Mouse (Mus musculus) ES-E14 (cell line): ENCODE results near the gene Fbln7. TPM values are rescaled to one million over a fixed set of nuclear protein-coding genes. Genes with fewer than 3 reads are reported as not detected.

Source experiments
- DNase-seq: peaks from one replicate; pipeline ENCODE4 v3.0.0-alpha.2; 2013; ENCODE audit warnings: low read depth, low spot score
- H3K27ac ChIP-seq: 2 replicates; pipeline ENCODE4 v1.5.1; 2012; ENCODE audit warnings: low read depth, mild to moderate bottlenecking, low read length, moderate library complexity, mixed read lengths; ENCODE audit not compliant: poor library complexity, insufficient read depth, severe bottlenecking
- H3K36me3 ChIP-seq: 2 replicates; pipeline ENCODE4 v1.6.1; 2012; ENCODE audit warnings: mild to moderate bottlenecking, low read length, moderate library complexity, mixed read lengths; ENCODE audit not compliant: control insufficient read depth, poor library complexity, insufficient read depth, severe bottlenecking
- H3K4me1 ChIP-seq, 2 experiments: fragments of 150-350 bp in 1 of 2; sonication (generic) in 1 of 2; 2 replicates each; pipeline ENCODE4 v1.6.1; 2012; ENCODE audit warnings: low read length in 2 of 2, mild to moderate bottlenecking in 1 of 2, mixed read lengths in 1 of 2; ENCODE audit not compliant: control insufficient read depth in 2 of 2, insufficient read depth in 2 of 2, poor library complexity in 1 of 2
- H3K4me3 ChIP-seq, 2 experiments: fragments of 150-350 bp in 1 of 2; sonication (generic) in 1 of 2; 2 replicates each; pipeline ENCODE4 v1.5.1; 2012; ENCODE audit warnings: low read length in 2 of 2, low read depth in 1 of 2, mild to moderate bottlenecking in 1 of 2, mixed read lengths in 1 of 2; ENCODE audit not compliant: insufficient read depth in 1 of 2, poor library complexity in 1 of 2, severe bottlenecking in 1 of 2
- H3K9ac ChIP-seq: 2 replicates; pipeline ENCODE4 v1.6.1; 2012; ENCODE audit warnings: low read depth, mild to moderate bottlenecking, low read length, mixed read lengths; ENCODE audit not compliant: poor library complexity, insufficient read depth, severe bottlenecking
- H3K9me3 ChIP-seq: fragments of 150-350 bp; sonication (generic); 2 replicates; pipeline ENCODE4 v1.6.1; 2012; ENCODE audit warnings: low read depth, mild to moderate bottlenecking, low read length; ENCODE audit not compliant: control insufficient read depth, insufficient read depth
- CHD2 ChIP-seq: IDR thresholded peaks from 2 replicates; pipeline ENCODE4 v1.6.1; 2014; ENCODE audit warnings: mild to moderate bottlenecking, low read depth, low read length, inconsistent platforms
- HCFC1 ChIP-seq: IDR thresholded peaks from 2 replicates; pipeline ENCODE4 v1.6.1; 2012; ENCODE audit warnings: low read length, inconsistent platforms, borderline replicate concordance; ENCODE audit not compliant: insufficient read depth
- MAFK ChIP-seq: IDR thresholded peaks from 2 replicates; pipeline ENCODE4 v1.6.1; 2014; ENCODE audit warnings: mild to moderate bottlenecking, low read depth, low read length, inconsistent platforms; ENCODE audit not compliant: insufficient read depth
- ZC3H11A ChIP-seq: IDR thresholded peaks from 2 replicates; pipeline ENCODE4 v1.6.1; 2012; ENCODE audit warnings: low read depth, mild to moderate bottlenecking, inconsistent platforms, low read length, borderline replicate concordance
- ZNF384 ChIP-seq: IDR thresholded peaks from 2 replicates; pipeline ENCODE4 v1.6.1; 2012; ENCODE audit warnings: low read depth, low read length, inconsistent platforms
- in situ Hi-C, 2 experiments: fragments of 600-800 bp; cut with MboI; formaldehyde crosslinking; loops; one replicate each; pipeline ENCODE4 v1.15.1; 2025; ENCODE audit warnings: low sequenced_read_pairs in 2 of 2, inconsistent platforms in 1 of 2; ENCODE audit not compliant: unreplicated experiment in 2 of 2
- total RNA-seq: library from RNA; depleted of rRNA; stranded (reverse); fragments of 300-350 nt; gene quantifications from 2 replicates; pipeline ENCODE4 v1.2.3, GENCODE M21; 2012

Fbln7 gene
- total RNA-seq, 1 experiment: 0.22 TPM

- no peak for DNase-seq
- in situ Hi-C loops: no loop called here
- Histone ChIP-seq H3K9ac (no peak overlapping the region), H3K9me3 (no peaks in the 10 kb centered on the region), H3K27ac (no peak overlapping the region), H3K4me3 (no peak overlapping the region), H3K4me1 (no peaks in the 10 kb centered on the region), H3K36me3 (no peaks in the 10 kb centered on the region)
- no peak for TF ChIP-seq ZNF384
These were observed 3.8 kb upstream of the Fbln7 start for GRCm38 (mm10) chr2:128858962-128859361.

- no peak for DNase-seq
- no peaks in the 10 kb centered on the region for H3K4me1 ChIP-seq
- in situ Hi-C loops: no loop called here
- no peak overlapping the region for H3K27ac ChIP-seq
- no peak for TF ChIP-seq MAFK
- no peak for TF ChIP-seq ZC3H11A
- no peak for TF ChIP-seq CHD2
- no peak for TF ChIP-seq ZNF384
- TF ChIP-seq HCFC1: no peak
- H3K9me3 ChIP-seq: no peaks in the 10 kb centered on the region
- no peak overlapping the region for H3K9ac ChIP-seq
- no peak overlapping the region for H3K4me3 ChIP-seq
- no peaks in the 10 kb centered on the region for H3K36me3 ChIP-seq
These were observed 2.9 kb upstream of the Fbln7 start for GRCm38 (mm10) chr2:128859861-128860260.

GRCm38 (mm10) chr2:128863777-128864331 is 1.1 kb downstream of the Fbln7 start:
- TF ChIP-seq MAFK: no peak
- peak overlapping the region; percentile 53 to 72 for H3K4me3 ChIP-seq
- no peak overlapping the region for H3K27ac ChIP-seq
- H3K9me3 ChIP-seq: no peaks in the 10 kb centered on the region
- H3K9ac ChIP-seq: peak overlapping the region; percentile 25; the same call in 1 of the 2 replicates
- no peaks in the 10 kb centered on the region for H3K4me1 ChIP-seq
- DNase-seq: peak; percentile 27
- in situ Hi-C loops: no loop called here
- no peaks in the 10 kb centered on the region for H3K36me3 ChIP-seq

- TF ChIP-seq ZNF384: no peak
- TF ChIP-seq MAFK: no peak
- TF ChIP-seq ZC3H11A: no peak
- TF ChIP-seq CHD2: no peak
- no peak for TF ChIP-seq HCFC1
- in situ Hi-C loops: no loop called here
- H3K36me3 ChIP-seq: no peaks in the 10 kb centered on the region
These were observed 2.3 kb downstream of the Fbln7 start for GRCm38 (mm10) chr2:128865061-128865460.

GRCm38 (mm10) chr2:128871656-128872055 is 8.9 kb downstream of the Fbln7 start:
- H3K4me1 ChIP-seq: peaks cover 0 to 8% of the 10 kb centered on the region in 2 experiments; a peak in 2 of 4 replicates
- TF ChIP-seq ZC3H11A (no peak), MAFK (peak; percentile 94)

More at GRCm38 (mm10) chr2:128865061-128865460, 2.3 kb downstream of the Fbln7 start:
- H3K9me3 ChIP-seq: no peaks in the 10 kb centered on the region
- H3K9ac ChIP-seq: no peak overlapping the region
- H3K4me1 ChIP-seq: no peaks in the 10 kb centered on the region
- H3K27ac ChIP-seq: no peak overlapping the region
- no peak for DNase-seq
- H3K4me3 ChIP-seq: no peak overlapping the region

More at GRCm38 (mm10) chr2:128871656-128872055, 8.9 kb downstream of the Fbln7 start:
- no peak overlapping the region for H3K27ac ChIP-seq
- H3K9ac ChIP-seq: no peak overlapping the region
- DNase-seq: no peak
- no peaks in the 10 kb centered on the region for H3K36me3 ChIP-seq
- in situ Hi-C loops: no loop called here
- H3K4me3 ChIP-seq: no peak overlapping the region
- H3K9me3 ChIP-seq: no peaks in the 10 kb centered on the region
